12 mouse cellular contexts compared by ENCODE assay signal in the genomic region with DNA sequence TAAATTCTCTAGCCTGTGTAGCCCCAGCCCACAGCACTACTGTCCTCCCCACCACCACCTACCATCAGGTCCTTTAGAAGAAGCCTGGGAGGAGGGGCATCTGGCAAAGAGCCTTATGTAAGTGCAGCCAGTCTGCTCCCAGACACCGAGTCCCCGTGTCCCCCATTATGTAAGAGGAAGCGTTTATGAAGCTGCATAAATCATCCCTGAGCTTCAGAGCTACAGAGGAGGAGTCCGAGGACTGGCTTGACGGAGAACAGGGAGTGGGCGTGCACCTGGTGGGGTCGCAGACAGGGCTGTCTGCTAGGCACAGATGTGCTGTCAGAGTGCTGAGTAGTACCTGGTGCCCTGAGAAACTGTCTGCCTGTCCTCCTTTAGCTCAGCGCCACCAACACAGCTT.
DNase-seq lines count a peak whose midpoint lies in the region; ATAC-seq and TF ChIP-seq lines count a peak whose summit lies in the region.
"Had no signal": no experiment of that assay in that cellular context is flagged by ENCODE, and none has a peak within 500 bp of the region (broad histone marks: within the 10 kb centered on the region; RNA-seq: fewer than 3 reads in every experiment).

No protein-coding gene starts in this region.

- no peak overlapping the region for H3K9ac ChIP-seq in heart, embryonic 14.5 days (ENCODE audit: low read length)
- H3K9ac ChIP-seq in neural tube, embryonic 14.5 days (replicated peaks; ENCODE audit: low read depth, low read length) = no peak overlapping the region
- no peak overlapping the region for H3K9ac ChIP-seq in neural tube, embryonic 15.5 days (replicated peaks)
- H3K9ac ChIP-seq in intestine, postnatal 0 days (ENCODE audit: low read depth, low read length) = no peak overlapping the region

- H3K36me3 ChIP-seq in heart, embryonic 14.5 days (ENCODE audit: control insufficient read depth, insufficient read depth, low read length) = peaks cover 18% of the 10 kb centered on the region
- H3K36me3 ChIP-seq in neural tube, embryonic 14.5 days (ENCODE audit: control insufficient read depth, insufficient read depth, low read length) = no peaks in the 10 kb centered on the region
- H3K36me3 ChIP-seq in neural tube, embryonic 15.5 days = 0 out of 2 replicates have a peak, but pooled peaks cover 8% of the 10 kb centered on the region
- peaks cover 21% of the 10 kb centered on the region for H3K36me3 ChIP-seq in intestine, postnatal 0 days (ENCODE audit: control insufficient read depth, insufficient read depth)

- H3K27me3 ChIP-seq in heart, embryonic 14.5 days (ENCODE audit: control insufficient read depth, insufficient read depth, low read length) = no peaks in the 10 kb centered on the region
- H3K27me3 ChIP-seq in neural tube, embryonic 14.5 days (ENCODE audit: control insufficient read depth, insufficient read depth, low read length) = no peaks in the 10 kb centered on the region
- H3K27me3 ChIP-seq in neural tube, embryonic 15.5 days (replicated peaks) = no peaks in the 10 kb centered on the region
- H3K27me3 ChIP-seq in intestine, postnatal 0 days (replicated peaks; ENCODE audit: control insufficient read depth, insufficient read depth, low read length) = no peaks in the 10 kb centered on the region

- H3K4me1 ChIP-seq in heart, embryonic 14.5 days (ENCODE audit: control insufficient read depth in 2 of 2, insufficient read depth in 2 of 2, low read length in 2 of 2) = no peaks in the 10 kb centered on the region; a peak in 1 of 4 replicates
- H3K4me1 ChIP-seq in neural tube, embryonic 14.5 days (ENCODE audit: control insufficient read depth, insufficient read depth, low read length) = peaks cover 21% of the 10 kb centered on the region; the same call in 1 of the 2 replicates
- H3K4me1 ChIP-seq in neural tube, embryonic 15.5 days = peaks cover 45% of the 10 kb centered on the region
- no peaks in the 10 kb centered on the region for H3K4me1 ChIP-seq in intestine, postnatal 0 days (replicated peaks; ENCODE audit: control insufficient read depth, insufficient read depth, low read length)
- H3K4me1 ChIP-seq: midbrain, embryonic 10.5 days had no signal

- WGBS in heart, embryonic 14.5 days = 81% methylated on average over 8 of the region's 8 CpGs
- WGBS in neural tube, embryonic 14.5 days = 51% methylated on average over 8 of the region's 8 CpGs
- WGBS in neural tube, embryonic 15.5 days = 50% methylated on average over 8 of the region's 8 CpGs
- WGBS in intestine, postnatal 0 days = 62% methylated on average over 8 of the region's 8 CpGs

- H3K27ac ChIP-seq in heart, embryonic 14.5 days (replicated peaks in 1 of 2; ENCODE audit: control insufficient read depth in 1 of 2, insufficient read depth in 1 of 2, low read depth in 2 of 2, low read length in 2 of 2) = no peak overlapping the region
- no peak overlapping the region for H3K27ac ChIP-seq in neural tube, embryonic 14.5 days (ENCODE audit: low read depth, low read length)
- H3K27ac ChIP-seq in neural tube, embryonic 15.5 days (replicated peaks) = no peak overlapping the region
- H3K27ac ChIP-seq in intestine, postnatal 0 days (ENCODE audit: low read depth, low read length) = no peak overlapping the region
- H3K27ac ChIP-seq: midbrain, embryonic 10.5 days had no signal

- H3K9me3 ChIP-seq in heart, embryonic 14.5 days (ENCODE audit: control insufficient read depth, low read length) = no peaks in the 10 kb centered on the region
- H3K9me3 ChIP-seq in neural tube, embryonic 14.5 days (ENCODE audit: control insufficient read depth, low read length) = no peaks in the 10 kb centered on the region
- no peaks in the 10 kb centered on the region for H3K9me3 ChIP-seq in neural tube, embryonic 15.5 days (replicated peaks)
- no peaks in the 10 kb centered on the region for H3K9me3 ChIP-seq in intestine, postnatal 0 days (ENCODE audit: control insufficient read depth)
- H3K9me3 ChIP-seq: midbrain, embryonic 10.5 days had no signal

- peak; percentile 15; the same call in 1 of the 2 replicates for ATAC-seq in heart, embryonic 14.5 days (ENCODE audit: insufficient number of reproducible peaks, insufficient read depth, low FRiP score, low read depth)
- ATAC-seq in neural tube, embryonic 14.5 days (ENCODE audit: low read depth) = peak; percentile 65; the same call in 1 of the 2 replicates
- no peak for ATAC-seq in neural tube, embryonic 15.5 days (ENCODE audit: low FRiP score)
- no peak for ATAC-seq in intestine, postnatal 0 days
- ATAC-seq: CD4-positive, CD25-positive, alpha-beta regulatory T cell, adult 4 months; forebrain, embryonic 16.5 days had no signal

- H3K4me3 ChIP-seq in heart, embryonic 14.5 days (ENCODE audit: control insufficient read depth in 1 of 2, insufficient read depth in 1 of 2, low read depth in 1 of 2, low read length in 2 of 2) = no peak overlapping the region
- H3K4me3 ChIP-seq in neural tube, embryonic 14.5 days (ENCODE audit: low read depth, low read length) = no peak overlapping the region
- H3K4me3 ChIP-seq in neural tube, embryonic 15.5 days (replicated peaks) = no peak overlapping the region
- H3K4me3 ChIP-seq in intestine, postnatal 0 days (ENCODE audit: low read depth, low read length) = no peak overlapping the region
- H3K4me3 ChIP-seq: midbrain, embryonic 10.5 days had no signal

- no peak for TF ChIP-seq CTCF in intestine, postnatal 0 days (IDR thresholded peaks at IDR 0.05; ENCODE audit: low read depth)

- H3K4me2 ChIP-seq in heart, embryonic 14.5 days (ENCODE audit: low read length) = no peak overlapping the region
- H3K4me2 ChIP-seq in neural tube, embryonic 14.5 days (ENCODE audit: low read depth, low read length) = no peak overlapping the region
- H3K4me2 ChIP-seq in neural tube, embryonic 15.5 days = no peak overlapping the region
- no peak overlapping the region for H3K4me2 ChIP-seq in intestine, postnatal 0 days (replicated peaks; ENCODE audit: low read depth)

- no peak for DNase-seq in heart, adult 8-10 months (ENCODE audit: low spot score)
- DNase-seq in layer of hippocampus, postnatal 36 days = peak; percentile 62 to 63
- DNase-seq in right cerebral cortex, postnatal 25 days = peak; percentile 63
- DNase-seq in heart, postnatal 4 days = no peak
- DNase-seq: thymus, postnatal 25 days had no signal

Comparison
In these comparisons a context has a peak if more than half of its experiments do, and no peak if none do; other contexts are left out.
1. ATAC-seq: peak in heart, embryonic 14.5 days (single experiment) and neural tube, embryonic 14.5 days (single experiment); none in neural tube, embryonic 15.5 days (single experiment) and intestine, postnatal 0 days (single experiment).
2. DNase-seq: peak in layer of hippocampus, postnatal 36 days (2 of 2) and right cerebral cortex, postnatal 25 days (single experiment); none in heart, adult 8-10 months (single experiment) and heart, postnatal 4 days (single experiment).